Mouse (Mus musculus) liver, embryonic 11.5 days (tissue): ENCODE measurements at regions not wholly inside any gene's neighbourhood (a gene's known extent, or its start where the extent isn't known, plus 50 kb on each side); places are given as distances from the start of the nearest gene placed in this dataset.

Experiments used
- ATAC-seq: fragments of 200-750 bp; cut with Nextera tagmentation; replicated peaks from 2 replicates; pipeline ENCODE4 v1.8.0; 2017; ENCODE audit warnings: moderate number of reproducible peaks, mild to moderate bottlenecking, moderate TSS enrichment, moderate library complexity; ENCODE audit not compliant: low FRiP score
- DNase-seq: peaks from one replicate; pipeline ENCODE4 v3.0.0-alpha.2; 2017; ENCODE audit warnings: low spot score
- H3K27ac ChIP-seq: fragments of 300-500 bp; sonication (generic); 2 replicates; pipeline ENCODE4 v1.5.1; 2014; ENCODE audit warnings: mild to moderate bottlenecking, low read depth, low read length, control low read depth
- H3K27me3 ChIP-seq: fragments of 300-500 bp; sonication (generic); replicated peaks from 2 replicates; pipeline ENCODE4 v1.6.1; 2014; ENCODE audit warnings: low read length, mixed read lengths; ENCODE audit not compliant: control insufficient read depth, insufficient read depth
- H3K36me3 ChIP-seq: fragments of 300-500 bp; sonication (generic); 2 replicates; pipeline ENCODE4 v1.6.1; 2014; ENCODE audit warnings: mild to moderate bottlenecking, low read length, moderate library complexity, mixed read lengths; ENCODE audit not compliant: control insufficient read depth, insufficient read depth
- H3K4me1 ChIP-seq: fragments of 300-500 bp; sonication (generic); replicated peaks from 2 replicates; pipeline ENCODE4 v1.6.1; 2014; ENCODE audit warnings: low read length, mixed read lengths; ENCODE audit not compliant: control insufficient read depth, insufficient read depth
- H3K4me2 ChIP-seq: fragments of 300-500 bp; sonication (generic); 2 replicates; pipeline ENCODE4 v1.6.1; 2014; ENCODE audit warnings: mild to moderate bottlenecking, control low read depth, moderate library complexity
- H3K4me3 ChIP-seq: fragments of 300-500 bp; sonication (generic); 2 replicates; pipeline ENCODE4 v1.5.1; 2014; ENCODE audit warnings: low read depth, low read length, control low read depth
- H3K9ac ChIP-seq: fragments of 300-500 bp; sonication (generic); 2 replicates; pipeline ENCODE4 v1.6.1; 2014; ENCODE audit warnings: low read depth, low read length, control low read depth
- H3K9me3 ChIP-seq: fragments of 300-500 bp; sonication (generic); 2 replicates; pipeline ENCODE4 v1.6.1; 2016; ENCODE audit warnings: low read length, inconsistent platforms, mixed read lengths; ENCODE audit not compliant: control insufficient read depth
- WGBS: fragments of 180-500 bp; shearing (Covaris S2); extraction: QIAGEN DNeasy Blood & Tissue Kit; methylation state at CpG from one replicate; pipeline ENCODE4 v1.1.7; 2014; 5-methylcytosine and 5-hydroxymethylcytosine counted together

DNA sequence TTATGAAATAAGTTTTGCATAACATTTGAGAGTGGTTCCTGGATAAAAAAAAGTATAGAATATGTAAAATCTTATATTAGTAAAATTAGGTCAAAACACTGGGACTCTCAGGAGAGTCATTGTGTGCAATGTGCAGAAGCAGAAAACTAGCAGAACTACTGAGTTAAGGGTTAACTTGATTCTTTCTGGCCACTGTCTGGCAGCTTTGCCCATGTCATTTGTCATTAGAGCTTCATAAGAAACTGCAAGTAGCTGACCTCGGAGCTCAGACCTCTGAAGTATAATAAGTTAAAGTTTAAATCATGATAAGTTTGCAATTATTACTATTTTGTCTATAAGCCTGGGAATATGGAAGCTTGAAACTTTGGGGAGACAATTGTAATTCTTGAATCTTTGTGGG lies 271.3 kb downstream of the Wdr11 start:
- Histone ChIP-seq H3K4me2 (no peak overlapping the region), H3K27ac (no peak overlapping the region), H3K4me3 (no peak overlapping the region), H3K27me3 (no peaks in the 10 kb centered on the region), H3K4me1 (no peaks in the 10 kb centered on the region), H3K36me3 (no peaks in the 10 kb centered on the region), H3K9me3 (no peaks in the 10 kb centered on the region), H3K9ac (no peak overlapping the region)
- ATAC-seq (no peak), DNase-seq (no peak)
- WGBS, result 30% methylated on average over 1 of the region's 1 CpGs

- H3K4me3 ChIP-seq, result no peak overlapping the region
- no peak overlapping the region for H3K27ac ChIP-seq
- H3K36me3 ChIP-seq, result no peaks in the 10 kb centered on the region
- no peak for DNase-seq
- H3K9me3 ChIP-seq, result no peaks in the 10 kb centered on the region
- ATAC-seq, result no peak
- 69% methylated on average over 3 of the region's 3 CpGs for WGBS
- no peak overlapping the region for H3K9ac ChIP-seq
- no peaks in the 10 kb centered on the region for H3K4me1 ChIP-seq
- no peak overlapping the region for H3K4me2 ChIP-seq
- H3K27me3 ChIP-seq, result no peaks in the 10 kb centered on the region
Observed at GRCm38 (mm10) chr7:129865536-129865935, 273.9 kb downstream of the Wdr11 start.

GRCm38 (mm10) chr7:129872208-129872790 lies 280.6 kb downstream of the Wdr11 start:
- Histone ChIP-seq H3K27me3 (no peaks in the 10 kb centered on the region), H3K4me1 (no peaks in the 10 kb centered on the region), H3K27ac (no peak overlapping the region), H3K36me3 (no peaks in the 10 kb centered on the region), H3K9me3 (no peaks in the 10 kb centered on the region), H3K9ac (no peak overlapping the region), H3K4me2 (no peak overlapping the region), H3K4me3 (no peak overlapping the region)
- 79% methylated on average over 11 of the region's 11 CpGs for WGBS
- DNase-seq, result no peak
- ATAC-seq, result no peak

- no peak for ATAC-seq
- no peaks in the 10 kb centered on the region for H3K4me1 ChIP-seq
- no peaks in the 10 kb centered on the region for H3K36me3 ChIP-seq
- WGBS, result 80% methylated on average over 7 of the region's 7 CpGs
- H3K4me2 ChIP-seq, result no peak overlapping the region
- no peak overlapping the region for H3K9ac ChIP-seq
- no peak overlapping the region for H3K4me3 ChIP-seq
- no peaks in the 10 kb centered on the region for H3K27me3 ChIP-seq
- no peak for DNase-seq
- no peak overlapping the region for H3K27ac ChIP-seq
- no peaks in the 10 kb centered on the region for H3K9me3 ChIP-seq
Observed at GRCm38 (mm10) chr7:129876202-129876851, 284.7 kb downstream of the Wdr11 start.

DNA sequence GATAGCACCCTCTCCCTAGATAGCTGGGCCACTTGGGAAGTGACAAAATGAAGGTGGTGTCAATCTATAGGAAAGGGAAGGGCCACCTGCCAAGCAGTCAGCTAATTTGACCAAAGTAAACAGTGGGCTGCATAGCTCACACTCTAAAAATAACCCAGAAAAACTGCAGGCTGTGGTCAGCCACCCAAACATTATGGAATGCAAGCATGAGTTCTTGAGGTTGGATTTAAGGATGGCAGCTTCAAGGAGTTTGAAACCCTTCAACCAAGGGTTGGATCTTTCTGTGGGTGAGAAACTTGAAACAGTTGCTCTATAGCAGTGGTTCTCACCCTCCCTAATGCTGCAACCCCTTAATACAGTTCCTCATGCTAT lies 285.2 kb downstream of the Wdr11 start:
- no peaks in the 10 kb centered on the region for H3K27me3 ChIP-seq
- H3K36me3 ChIP-seq, result no peaks in the 10 kb centered on the region
- no peak overlapping the region for H3K4me2 ChIP-seq
- no peak overlapping the region for H3K9ac ChIP-seq
- no peaks in the 10 kb centered on the region for H3K4me1 ChIP-seq
- H3K9me3 ChIP-seq, result no peaks in the 10 kb centered on the region
- ATAC-seq, result no peak
- no peak overlapping the region for H3K27ac ChIP-seq
- no peak overlapping the region for H3K4me3 ChIP-seq
- no peak for DNase-seq

DNA sequence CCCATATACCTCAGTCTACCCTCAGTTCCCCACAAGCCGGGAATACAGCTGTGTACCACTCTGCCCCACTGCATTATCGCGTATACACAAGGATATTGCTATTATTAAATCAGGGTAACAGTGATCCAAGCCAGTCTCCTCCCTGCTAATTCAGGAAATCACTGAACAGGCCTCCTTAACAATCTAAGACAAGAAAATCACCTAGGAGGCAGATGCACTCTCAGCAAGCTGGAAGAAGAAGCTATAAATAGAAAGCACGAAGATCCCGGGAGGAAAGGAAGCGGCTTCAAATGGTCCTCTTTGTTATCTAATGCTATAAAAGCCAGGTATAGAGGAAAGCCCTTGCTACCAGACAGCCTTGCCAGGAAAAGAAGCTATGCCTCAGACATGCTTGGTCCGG lies 304.6 kb downstream of the Wdr11 start:
- DNase-seq (no peak), ATAC-seq (no peak)
- Histone ChIP-seq H3K4me1 (no peaks in the 10 kb centered on the region), H3K4me2 (no peak overlapping the region), H3K9me3 (no peaks in the 10 kb centered on the region), H3K9ac (no peak overlapping the region), H3K27me3 (no peaks in the 10 kb centered on the region), H3K36me3 (no peaks in the 10 kb centered on the region), H3K27ac (no peak overlapping the region), H3K4me3 (no peak overlapping the region)
- 71% methylated on average over 7 of the region's 7 CpGs for WGBS

- Histone ChIP-seq H3K27me3 (no peaks in the 10 kb centered on the region), H3K9me3 (no peaks in the 10 kb centered on the region), H3K27ac (no peak overlapping the region), H3K4me3 (no peak overlapping the region), H3K4me1 (no peaks in the 10 kb centered on the region), H3K36me3 (no peaks in the 10 kb centered on the region), H3K4me2 (no peak overlapping the region), H3K9ac (no peak overlapping the region)
- DNase-seq (no peak), ATAC-seq (no peak)
- WGBS, result 79% methylated on average over 3 of the region's 3 CpGs
Observed at GRCm38 (mm10) chr7:129897511-129897910, 305.8 kb downstream of the Wdr11 start.

- Histone ChIP-seq H3K27me3 (no peaks in the 10 kb centered on the region), H3K4me2 (no peak overlapping the region), H3K4me3 (no peak overlapping the region), H3K4me1 (no peaks in the 10 kb centered on the region), H3K9me3 (no peaks in the 10 kb centered on the region), H3K36me3 (no peaks in the 10 kb centered on the region), H3K9ac (no peak overlapping the region), H3K27ac (no peak overlapping the region)
- ATAC-seq (no peak), DNase-seq (no peak)
- 83% methylated on average over 4 of the region's 4 CpGs for WGBS
Observed at GRCm38 (mm10) chr7:129902256-129902655, 310.6 kb downstream of the Wdr11 start.

GRCm38 (mm10) chr7:129903126-129903525 lies 311.5 kb downstream of the Wdr11 start:
- Histone ChIP-seq H3K4me1 (no peaks in the 10 kb centered on the region), H3K4me2 (no peak overlapping the region), H3K27ac (no peak overlapping the region), H3K9me3 (no peaks in the 10 kb centered on the region), H3K27me3 (no peaks in the 10 kb centered on the region), H3K36me3 (no peaks in the 10 kb centered on the region), H3K4me3 (no peak overlapping the region), H3K9ac (no peak overlapping the region)
- 67% methylated on average over 5 of the region's 5 CpGs for WGBS
- ATAC-seq (no peak), DNase-seq (no peak)
